Mouse (Mus musculus) erythroblast, embryonic 14.5 days (primary cell): ENCODE data around the gene Fer1l5.

Source experiments
- GATA1 ChIP-seq: IDR thresholded peaks from 2 replicates; pipeline ENCODE4 v1.6.1; 2012; ENCODE audit warnings: low read length, inconsistent platforms, mixed read lengths
- TAL1 ChIP-seq: IDR thresholded peaks from 3 replicates; pipeline ENCODE4 v1.6.1; 2012; ENCODE audit warnings: low read length, inconsistent platforms, mixed read lengths

- no peak for TF ChIP-seq GATA1
- no peak for TF ChIP-seq TAL1
Measured at GRCm38 (mm10) chr1:36465641-36466160, 93.6 kb downstream of the Fer1l5 start.
